Mouse (Mus musculus) neural tube, embryonic 14.5 days (tissue): Measurements from ENCODE around the gene Ppp1r26. TPM values are rescaled to one million over a fixed set of nuclear protein-coding genes. Genes with fewer than 3 reads are reported as not detected.

Source experiments
- ATAC-seq: fragments of 200-750 bp; cut with Nextera tagmentation; 2 replicates; pipeline ENCODE4 v1.8.0; 2017; ENCODE audit warnings: low read depth, mild to moderate bottlenecking, moderate TSS enrichment, moderate library complexity
- H3K27ac ChIP-seq: fragments of 300-500 bp; sonication (generic); 2 replicates; pipeline ENCODE4 v1.5.1; 2014; ENCODE audit warnings: low read depth, mild to moderate bottlenecking, control low read depth, low read length, moderate library complexity, mixed read lengths
- H3K27me3 ChIP-seq: fragments of 300-500 bp; sonication (generic); 2 replicates; pipeline ENCODE4 v1.6.1; 2014; ENCODE audit warnings: low read length; ENCODE audit not compliant: control insufficient read depth, insufficient read depth
- H3K36me3 ChIP-seq: fragments of 300-500 bp; sonication (generic); 2 replicates; pipeline ENCODE4 v1.6.1; 2014; ENCODE audit warnings: low read length, mixed read lengths; ENCODE audit not compliant: control insufficient read depth, insufficient read depth
- H3K4me1 ChIP-seq: fragments of 300-500 bp; sonication (generic); 2 replicates; pipeline ENCODE4 v1.6.1; 2014; ENCODE audit warnings: low read length; ENCODE audit not compliant: control insufficient read depth, insufficient read depth
- H3K4me2 ChIP-seq: fragments of 300-500 bp; sonication (generic); 2 replicates; pipeline ENCODE4 v1.6.1; 2014; ENCODE audit warnings: mild to moderate bottlenecking, low read depth, low read length, control low read depth
- H3K4me3 ChIP-seq: fragments of 300-500 bp; sonication (generic); 2 replicates; pipeline ENCODE4 v1.5.1; 2014; ENCODE audit warnings: low read depth, low read length, control low read depth, mixed read lengths
- H3K9ac ChIP-seq: fragments of 300-500 bp; sonication (generic); replicated peaks from 2 replicates; pipeline ENCODE4 v1.6.1; 2014; ENCODE audit warnings: low read depth, mild to moderate bottlenecking, control low read depth, low read length, mixed read lengths
- H3K9me3 ChIP-seq: fragments of 300-500 bp; sonication (generic); 2 replicates; pipeline ENCODE4 v1.6.1; 2016; ENCODE audit warnings: low read length; ENCODE audit not compliant: control insufficient read depth
- WGBS: fragments of 180-500 bp; shearing (Covaris S2); extraction: QIAGEN DNeasy Blood & Tissue Kit; methylation state at CpG from one replicate; pipeline ENCODE4 v1.1.7; 2014; 5-methylcytosine and 5-hydroxymethylcytosine counted together
- polyA plus RNA-seq: library from polyadenylated mRNA; unstranded; fragments of >200 nt; fragmentation: Nextera tagmentation; extraction: Ambion mirVana; gene quantifications from 2 replicates; pipeline ENCODE4 v1.2.1, GENCODE M21; 2014

Ppp1r26 gene
- polyA plus RNA-seq, result 14.1 and 15.9 TPM in 2 replicates

- Histone ChIP-seq H3K9me3 (no peaks in the 10 kb centered on the region), H3K9ac (peak within 1 kb of the TSS; percentile 90), H3K27me3 (no peaks in the 10 kb centered on the region), H3K36me3 (no peaks in the 10 kb centered on the region; the same call in none of the 2 replicates), H3K4me2 (peak within 1 kb of the TSS; percentile 66), H3K4me1 (peaks cover 10% of the 10 kb centered on the region), H3K27ac (peak within 1 kb of the TSS; percentile 76), H3K4me3 (peak within 1 kb of the TSS; percentile 77)
- peak; percentile 76 for ATAC-seq
- WGBS, result under 1% methylated on average over 75 of the region's 118 CpGs
Observed at GRCm38 (mm10) chr2:28446515-28447314, at the start of gene Ppp1r26. Ppp1r26 (plus strand) TSS chr2:28446800.

- 9% methylated on average over 2 of the region's 2 CpGs for WGBS
- H3K4me1 ChIP-seq, result peaks cover 10% of the 10 kb centered on the region
- no peaks in the 10 kb centered on the region for H3K36me3 ChIP-seq
- H3K27ac ChIP-seq, result 0 out of 2 replicates have a peak overlapping the region, but pooled peaks have one; percentile 16
- H3K9ac ChIP-seq, result no peak overlapping the region
- H3K4me2 ChIP-seq, result no peak overlapping the region
- H3K27me3 ChIP-seq, result no peaks in the 10 kb centered on the region
- H3K4me3 ChIP-seq, result no peak overlapping the region
- H3K9me3 ChIP-seq, result no peaks in the 10 kb centered on the region
- ATAC-seq, result no peak
Observed at GRCm38 (mm10) chr2:28396928-28397327, 49.7 kb upstream of the Ppp1r26 start.

GRCm38 (mm10) chr2:28397417-28398119 is 49.0 kb upstream of the Ppp1r26 start:
- H3K4me3 ChIP-seq, result no peak overlapping the region
- H3K4me2 ChIP-seq, result no peak overlapping the region
- no peaks in the 10 kb centered on the region for H3K27me3 ChIP-seq
- H3K36me3 ChIP-seq, result no peaks in the 10 kb centered on the region
- H3K9ac ChIP-seq, result no peak overlapping the region
- no peak for ATAC-seq
- peaks cover 11% of the 10 kb centered on the region for H3K4me1 ChIP-seq
- no peak overlapping the region for H3K27ac ChIP-seq
- no peaks in the 10 kb centered on the region for H3K9me3 ChIP-seq
- WGBS, result 60% methylated on average over 4 of the region's 4 CpGs

- Histone ChIP-seq H3K9ac (no peak overlapping the region), H3K27me3 (no peaks in the 10 kb centered on the region), H3K27ac (peak overlapping the region; percentile 35; the same call in 1 of the 2 replicates), H3K4me2 (no peak overlapping the region), H3K36me3 (no peaks in the 10 kb centered on the region), H3K4me3 (no peak overlapping the region), H3K9me3 (peaks cover 2% of the 10 kb centered on the region; the same call in 1 of the 2 replicates), H3K4me1 (peaks cover 11% of the 10 kb centered on the region)
- peak; percentile 82; the same call in 1 of the 2 replicates for ATAC-seq
- WGBS, result 14% methylated on average over 11 of the region's 11 CpGs
Observed at GRCm38 (mm10) chr2:28401647-28402046, 45.0 kb upstream of the Ppp1r26 start.

- H3K36me3 ChIP-seq, result no peaks in the 10 kb centered on the region
- H3K9me3 ChIP-seq, result peaks cover 2% of the 10 kb centered on the region; the same call in 1 of the 2 replicates
- H3K27ac ChIP-seq, result peak overlapping the region; percentile 35; the same call in 1 of the 2 replicates
- H3K4me3 ChIP-seq, result no peak overlapping the region
- peaks cover 11% of the 10 kb centered on the region for H3K4me1 ChIP-seq
- H3K27me3 ChIP-seq, result no peaks in the 10 kb centered on the region
- no peak overlapping the region for H3K9ac ChIP-seq
- H3K4me2 ChIP-seq, result no peak overlapping the region
- ATAC-seq, result no peak
Observed at GRCm38 (mm10) chr2:28402128-28402527, 44.5 kb upstream of the Ppp1r26 start.

- Histone ChIP-seq H3K4me3 (no peak overlapping the region), H3K4me2 (no peak overlapping the region), H3K4me1 (peaks cover 6% of the 10 kb centered on the region; the same call in 1 of the 2 replicates), H3K27ac (no peak overlapping the region), H3K9ac (no peak overlapping the region), H3K9me3 (peaks cover 2% of the 10 kb centered on the region; the same call in 1 of the 2 replicates), H3K27me3 (no peaks in the 10 kb centered on the region), H3K36me3 (no peaks in the 10 kb centered on the region)
- 72% methylated on average over 7 of the region's 7 CpGs for WGBS
- ATAC-seq, result no peak
Observed at GRCm38 (mm10) chr2:28407796-28408195, 38.8 kb upstream of the Ppp1r26 start.

GRCm38 (mm10) chr2:28409144-28409543 is 37.5 kb upstream of the Ppp1r26 start:
- peaks cover 2% of the 10 kb centered on the region; the same call in 1 of the 2 replicates for H3K9me3 ChIP-seq
- H3K4me1 ChIP-seq, result peaks cover 6% of the 10 kb centered on the region; the same call in 1 of the 2 replicates
- H3K27me3 ChIP-seq, result no peaks in the 10 kb centered on the region
- no peak overlapping the region for H3K9ac ChIP-seq
- 79% methylated on average over 4 of the region's 4 CpGs for WGBS
- no peaks in the 10 kb centered on the region for H3K36me3 ChIP-seq
- H3K4me3 ChIP-seq, result no peak overlapping the region
- no peak overlapping the region for H3K27ac ChIP-seq
- no peak overlapping the region for H3K4me2 ChIP-seq
- no peak for ATAC-seq

- no peak overlapping the region for H3K27ac ChIP-seq
- no peak overlapping the region for H3K4me3 ChIP-seq
- no peak overlapping the region for H3K9ac ChIP-seq
- ATAC-seq, result no peak
- H3K36me3 ChIP-seq, result no peaks in the 10 kb centered on the region
- 45% methylated on average over 3 of the region's 3 CpGs for WGBS
- H3K4me2 ChIP-seq, result no peak overlapping the region
- peaks cover 2% of the 10 kb centered on the region; the same call in 1 of the 2 replicates for H3K9me3 ChIP-seq
- H3K27me3 ChIP-seq, result no peaks in the 10 kb centered on the region
- peaks cover 6% of the 10 kb centered on the region; the same call in 1 of the 2 replicates for H3K4me1 ChIP-seq
Observed at GRCm38 (mm10) chr2:28409566-28409965, 37.0 kb upstream of the Ppp1r26 start.

- Histone ChIP-seq H3K9ac (no peak overlapping the region), H3K27me3 (no peaks in the 10 kb centered on the region), H3K4me1 (peaks cover 15% of the 10 kb centered on the region; the same call in 1 of the 2 replicates), H3K4me3 (no peak overlapping the region), H3K9me3 (no peaks in the 10 kb centered on the region), H3K27ac (no peak overlapping the region), H3K4me2 (no peak overlapping the region), H3K36me3 (no peaks in the 10 kb centered on the region)
- no peak for ATAC-seq
- WGBS, result 72% methylated on average over 6 of the region's 6 CpGs
Observed at GRCm38 (mm10) chr2:28412936-28413335, 33.7 kb upstream of the Ppp1r26 start.
